Mouse (Mus musculus) brain, embryonic 14.5 days (tissue): ENCODE results near the gene Ercc2.

Experiments
- CTCF ChIP-seq: fragments of 200-500 bp; IDR thresholded peaks from 2 replicates; pipeline ENCODE4 v1.5.1; 2012; ENCODE audit warnings: inconsistent platforms, mild to moderate bottlenecking, moderate library complexity, borderline replicate concordance; ENCODE audit not compliant: insufficient read depth, insufficient read length; ENCODE audit errors: extremely low read depth
- POLR2A ChIP-seq: fragments of 200-500 bp; IDR thresholded peaks from 2 replicates; pipeline ENCODE4 v1.6.1; 2012; ENCODE audit warnings: mild to moderate bottlenecking, inconsistent platforms, borderline replicate concordance; ENCODE audit not compliant: poor library complexity, insufficient read depth, insufficient read length, severe bottlenecking; ENCODE audit errors: extremely low read depth

DNA sequence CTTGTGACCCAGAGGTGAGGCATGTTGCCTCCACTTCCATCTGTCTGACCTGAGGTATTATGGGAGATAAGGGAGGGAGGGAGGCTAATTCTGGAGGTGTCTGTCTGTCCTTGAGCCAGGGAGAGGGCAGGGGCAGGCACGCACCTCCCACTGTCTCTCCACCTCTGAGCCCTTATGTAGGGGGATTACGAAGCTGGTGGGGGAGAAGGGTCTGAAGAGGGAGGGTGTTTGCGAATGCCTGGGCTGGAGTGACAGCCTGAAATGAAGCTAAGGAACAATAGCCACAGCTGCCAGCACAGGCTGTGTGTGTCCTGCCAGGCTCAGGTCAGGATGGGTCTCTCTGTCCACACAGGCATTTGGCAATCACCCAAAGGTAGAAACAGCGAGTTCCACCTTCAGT is 19.5 kb upstream of the Ercc2 start:
- TF ChIP-seq POLR2A: no peak
- TF ChIP-seq CTCF: no peak
